Mouse (Mus musculus) kidney, postnatal 0 days (tissue): ENCODE results near the gene Hoxb1. TPM values are rescaled to one million over a fixed set of nuclear protein-coding genes. Genes with fewer than 3 reads are reported as not detected.

Experiments
- ATAC-seq: fragments of 200-750 bp; cut with Nextera tagmentation; replicated peaks from 2 replicates; pipeline ENCODE4 v1.8.0; 2017; ENCODE audit warnings: low read depth, moderate number of reproducible peaks, moderate TSS enrichment, moderate library complexity; ENCODE audit not compliant: low FRiP score
- DNase-seq: peaks from one replicate; pipeline ENCODE4 v3.0.0-alpha.2; 2016; ENCODE audit warnings: low spot score
- H3K27ac ChIP-seq: fragments of 300-500 bp; sonication (generic); 2 replicates; pipeline ENCODE4 v1.5.1; 2014; ENCODE audit warnings: mild to moderate bottlenecking
- H3K27me3 ChIP-seq: fragments of 300-500 bp; sonication (generic); 2 replicates; pipeline ENCODE4 v1.6.1; 2014; ENCODE audit warnings: low read length, mixed read lengths; ENCODE audit not compliant: insufficient read depth
- H3K36me3 ChIP-seq: fragments of 300-500 bp; sonication (generic); 2 replicates; pipeline ENCODE4 v1.6.1; 2014; ENCODE audit warnings: low read length, mixed read lengths; ENCODE audit not compliant: insufficient read depth
- H3K4me1 ChIP-seq: fragments of 300-500 bp; sonication (generic); replicated peaks from 2 replicates; pipeline ENCODE4 v1.6.1; 2014; ENCODE audit warnings: antibody characterized with exemption, low read length, mixed read lengths; ENCODE audit not compliant: insufficient read depth
- H3K4me2 ChIP-seq: fragments of 300-500 bp; sonication (generic); 2 replicates; pipeline ENCODE4 v1.6.1; 2014; ENCODE audit warnings: mild to moderate bottlenecking, low read length, moderate library complexity, mixed read lengths
- H3K4me3 ChIP-seq: fragments of 300-500 bp; sonication (generic); replicated peaks from 2 replicates; pipeline ENCODE4 v1.5.1; 2014; ENCODE audit warnings: low read depth, low read length
- H3K9ac ChIP-seq: fragments of 300-500 bp; sonication (generic); 2 replicates; pipeline ENCODE4 v1.6.1; 2014; ENCODE audit warnings: low read depth, low read length
- H3K9me3 ChIP-seq: fragments of 300-500 bp; sonication (generic); replicated peaks from 2 replicates; pipeline ENCODE4 v1.6.1; 2016; ENCODE audit warnings: low read length, inconsistent platforms, mixed read lengths
- CTCF ChIP-seq: IDR thresholded peaks from 2 replicates; pipeline ENCODE4 v1.5.1; 2016; ENCODE audit warnings: antibody characterized with exemption, low read depth, mild to moderate bottlenecking, moderate library complexity
- WGBS: fragments of 180-500 bp; shearing (Covaris S2); extraction: QIAGEN DNeasy Blood & Tissue Kit; methylation state at CpG from one replicate; pipeline ENCODE4 v1.1.7; 2014; 5-methylcytosine and 5-hydroxymethylcytosine counted together
- polyA plus RNA-seq: library from polyadenylated mRNA; unstranded; fragments of >200 nt; fragmentation: Nextera tagmentation; extraction: Ambion mirVana; gene quantifications from 2 replicates; pipeline ENCODE4 v1.2.1, GENCODE M21; 2015

The Hoxb1 gene
- polyA plus RNA-seq, 1 experiment from 2014 or later: 0.13 TPM

- 66% methylated on average over 3 of the region's 3 CpGs for WGBS
- no peak overlapping the region for H3K4me3 ChIP-seq
- H3K4me1 ChIP-seq: peaks cover 6% of the 10 kb centered on the region; the same call in 1 of the 2 replicates
- H3K9ac ChIP-seq: no peak overlapping the region
- no peak for ATAC-seq
- no peaks in the 10 kb centered on the region for H3K27me3 ChIP-seq
- H3K36me3 ChIP-seq: no peaks in the 10 kb centered on the region
- H3K4me2 ChIP-seq: no peak overlapping the region
- no peak for DNase-seq
- no peak for TF ChIP-seq CTCF
- no peaks in the 10 kb centered on the region for H3K9me3 ChIP-seq
- H3K27ac ChIP-seq: no peak overlapping the region
Measured at GRCm38 (mm10) chr11:96371726-96372125, 6.2 kb downstream of the Hoxb1 start.

- H3K27ac ChIP-seq: no peak overlapping the region
Measured at GRCm38 (mm10) chr11:96372519-96372918, 7.0 kb downstream of the Hoxb1 start.

GRCm38 (mm10) chr11:96374810-96375209, 9.3 kb downstream of the Hoxb1 start:
- ATAC-seq: no peak
- no peak for TF ChIP-seq CTCF

More at GRCm38 (mm10) chr11:96372519-96372918, 7.0 kb downstream of the Hoxb1 start:
- H3K9me3 ChIP-seq: no peaks in the 10 kb centered on the region
- no peaks in the 10 kb centered on the region for H3K36me3 ChIP-seq
- WGBS: 5% methylated on average over 3 of the region's 3 CpGs
- H3K4me1 ChIP-seq: peaks cover 6% of the 10 kb centered on the region; the same call in 1 of the 2 replicates
- H3K27me3 ChIP-seq: no peaks in the 10 kb centered on the region
- ATAC-seq (peak; percentile 49; the same call in 1 of the 2 replicates), DNase-seq (peak; percentile 85)
- no peak for TF ChIP-seq CTCF
- no peak overlapping the region for H3K4me3 ChIP-seq
- H3K9ac ChIP-seq: no peak overlapping the region
- no peak overlapping the region for H3K4me2 ChIP-seq

GRCm38 (mm10) chr11:96383381-96383780, 17.8 kb downstream of the Hoxb1 start:
- peak overlapping the region; percentile 57; the same call in 1 of the 2 replicates for H3K27ac ChIP-seq
- no peaks in the 10 kb centered on the region for H3K9me3 ChIP-seq
- ATAC-seq (no peak), DNase-seq (no peak)
- no peaks in the 10 kb centered on the region for H3K4me1 ChIP-seq
- H3K36me3 ChIP-seq: no peaks in the 10 kb centered on the region
- TF ChIP-seq CTCF: no peak
- H3K4me2 ChIP-seq: no peak overlapping the region
- H3K4me3 ChIP-seq: no peak overlapping the region
- no peak overlapping the region for H3K9ac ChIP-seq
- WGBS: 61% methylated on average over 5 of the region's 5 CpGs
- no peaks in the 10 kb centered on the region for H3K27me3 ChIP-seq

More at GRCm38 (mm10) chr11:96374810-96375209, 9.3 kb downstream of the Hoxb1 start:
- Histone ChIP-seq H3K27ac (no peak overlapping the region), H3K27me3 (no peaks in the 10 kb centered on the region), H3K36me3 (no peaks in the 10 kb centered on the region), H3K4me1 (peaks cover 6% of the 10 kb centered on the region; the same call in 1 of the 2 replicates), H3K4me2 (no peak overlapping the region), H3K4me3 (no peak overlapping the region), H3K9ac (no peak overlapping the region), H3K9me3 (no peaks in the 10 kb centered on the region)
- no peak for DNase-seq
- 71% methylated on average over 7 of the region's 7 CpGs for WGBS

- Histone ChIP-seq H3K27ac (no peak overlapping the region), H3K27me3 (no peaks in the 10 kb centered on the region), H3K9me3 (no peaks in the 10 kb centered on the region), H3K4me1 (no peaks in the 10 kb centered on the region), H3K9ac (no peak overlapping the region), H3K4me3 (no peak overlapping the region), H3K36me3 (no peaks in the 10 kb centered on the region), H3K4me2 (no peak overlapping the region)
- 83% methylated on average over 2 of the region's 2 CpGs for WGBS
- TF ChIP-seq CTCF: no peak
- no peak for DNase-seq
- no peak for ATAC-seq
Measured at GRCm38 (mm10) chr11:96387635-96388034, 22.1 kb downstream of the Hoxb1 start.

- Histone ChIP-seq H3K36me3 (no peaks in the 10 kb centered on the region), H3K4me3 (no peak overlapping the region), H3K27ac (0 out of 2 replicates have a peak overlapping the region, but pooled peaks have one; percentile 6), H3K9me3 (no peaks in the 10 kb centered on the region), H3K4me2 (0 out of 2 replicates have a peak overlapping the region, but pooled peaks have one; percentile 1), H3K27me3 (no peaks in the 10 kb centered on the region), H3K9ac (no peak overlapping the region), H3K4me1 (0 out of 2 replicates have a peak, but pooled peaks cover 11% of the 10 kb centered on the region)
- TF ChIP-seq CTCF: no peak
- WGBS: 19% methylated on average over 15 of the region's 15 CpGs
- peak; percentile 85 for DNase-seq
- ATAC-seq: 0 out of 2 replicates have a peak, but pooled peaks have one; percentile 20
Measured at GRCm38 (mm10) chr11:96396772-96397626, 31.4 kb downstream of the Hoxb1 start.
